Mouse (Mus musculus) ES-E14 (cell line): ENCODE results near the gene Galnt6.

Experiments
- CHD2 ChIP-seq: IDR thresholded peaks from 2 replicates; pipeline ENCODE4 v1.6.1; 2014; ENCODE audit warnings: mild to moderate bottlenecking, low read depth, low read length, inconsistent platforms
- HCFC1 ChIP-seq: IDR thresholded peaks from 2 replicates; pipeline ENCODE4 v1.6.1; 2012; ENCODE audit warnings: low read length, inconsistent platforms, borderline replicate concordance; ENCODE audit not compliant: insufficient read depth
- MAFK ChIP-seq: IDR thresholded peaks from 2 replicates; pipeline ENCODE4 v1.6.1; 2014; ENCODE audit warnings: mild to moderate bottlenecking, low read depth, low read length, inconsistent platforms; ENCODE audit not compliant: insufficient read depth
- ZC3H11A ChIP-seq: IDR thresholded peaks from 2 replicates; pipeline ENCODE4 v1.6.1; 2012; ENCODE audit warnings: low read depth, mild to moderate bottlenecking, inconsistent platforms, low read length, borderline replicate concordance
- ZNF384 ChIP-seq: IDR thresholded peaks from 2 replicates; pipeline ENCODE4 v1.6.1; 2012; ENCODE audit warnings: low read depth, low read length, inconsistent platforms

- no peak for TF ChIP-seq ZC3H11A
- no peak for TF ChIP-seq CHD2
- no peak for TF ChIP-seq MAFK
- no peak for TF ChIP-seq ZNF384
- no peak for TF ChIP-seq HCFC1
These were observed 74.0 kb downstream of the Galnt6 start for GRCm38 (mm10) chr15:100655201-100655600.
